Mouse (Mus musculus): ENCODE measurements around the gene Acyp1. TPM values are rescaled to one million over a fixed set of nuclear protein-coding genes. Genes with fewer than 3 reads are reported as not detected.

Gene Acyp1
- total RNA-seq, 2 experiments from 2014 or later, result 13.9 to 36.5 TPM

- ATAC-seq (replicated peaks; ENCODE audit: low FRiP score, poor library complexity, severe bottlenecking), result no peak
Measured at GRCm38 (mm10) chr12:85256074-85256751, 32.0 kb downstream of the Acyp1 start.

DNA sequence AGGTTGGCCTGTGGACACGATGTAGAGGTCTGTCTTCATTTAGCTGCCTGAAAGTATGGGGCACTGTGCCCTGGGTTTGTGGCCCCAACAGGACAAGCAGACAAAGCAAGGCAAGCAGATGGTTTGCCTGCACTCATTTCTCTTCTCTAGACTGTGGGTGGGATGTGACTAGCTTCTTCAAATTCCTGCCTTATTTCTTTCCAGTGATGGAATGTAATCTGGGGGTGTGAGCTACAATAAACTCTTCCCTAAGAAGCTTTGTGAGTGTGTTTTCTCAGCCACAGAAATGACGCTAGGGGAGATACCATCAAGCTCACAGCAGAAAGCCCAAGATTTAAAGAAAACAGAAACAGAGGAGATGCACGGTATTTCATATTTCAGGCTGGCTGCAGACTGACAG is 36.2 kb downstream of the Acyp1 start:
- no peak for ATAC-seq (replicated peaks; ENCODE audit: low FRiP score, poor library complexity, severe bottlenecking)

DNA sequence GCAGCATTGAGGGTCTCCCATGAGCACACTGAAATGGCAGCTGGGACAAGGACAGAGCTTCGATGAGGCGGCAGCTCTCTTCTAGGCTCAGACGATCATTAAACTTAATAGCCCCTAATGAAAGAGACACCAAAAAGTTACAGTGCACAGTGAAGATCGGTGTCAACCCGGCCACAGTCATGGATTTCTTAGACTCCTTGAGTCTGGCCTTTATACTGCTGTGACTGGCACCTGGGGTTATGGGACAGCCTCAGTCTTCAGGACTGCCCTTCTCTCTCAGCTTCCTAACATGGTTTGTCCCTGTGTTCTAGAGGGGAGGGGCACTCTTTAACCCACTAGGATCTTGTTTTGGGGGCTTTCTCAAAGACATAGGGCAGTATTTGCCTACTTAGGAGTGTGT is 50.7 kb downstream of the Acyp1 start:
- no peak for ATAC-seq (replicated peaks; ENCODE audit: low FRiP score, poor library complexity, severe bottlenecking)

- ATAC-seq (replicated peaks; ENCODE audit: low FRiP score, poor library complexity, severe bottlenecking), result no peak
Measured at GRCm38 (mm10) chr12:85233376-85234358, 54.6 kb downstream of the Acyp1 start.

GRCm38 (mm10) chr12:85227876-85228599 is 60.2 kb downstream of the Acyp1 start:
- ATAC-seq (replicated peaks; ENCODE audit: low FRiP score, poor library complexity, severe bottlenecking), result no peak

DNA sequence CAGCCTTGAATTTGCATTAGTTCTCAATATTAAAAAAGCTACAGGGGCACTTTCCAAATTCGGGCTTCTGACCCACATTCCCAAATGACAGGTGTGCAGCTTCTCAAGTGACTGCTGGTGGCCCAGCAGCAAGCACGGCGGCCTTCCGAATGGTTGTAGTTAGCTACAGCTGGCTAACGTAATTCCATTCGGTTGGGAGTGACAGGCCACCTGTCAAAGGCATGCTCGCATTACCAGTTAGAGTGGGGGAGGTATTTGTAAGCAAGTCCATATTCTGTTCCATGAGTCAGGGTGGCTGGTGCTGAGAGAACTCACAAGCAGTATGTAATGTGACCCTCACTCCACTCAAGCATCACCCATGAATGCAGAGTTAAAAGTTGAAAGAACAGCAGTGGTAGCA is 61.0 kb downstream of the Acyp1 start:
- no peak for ATAC-seq (replicated peaks; ENCODE audit: low FRiP score, poor library complexity, severe bottlenecking)

Other genes with a start within 250 kb of the Acyp1 start
- gene Prox2, start 177.7 kb downstream of the Acyp1 start, total RNA-seq (2015; ENCODE audit: low replicate concordance), result 7.5 and 14.1 TPM in 2 replicates
- gene Prox2, start 177.7 kb downstream of the Acyp1 start, total RNA-seq (2017; ENCODE audit: low replicate concordance), result 6.0 and 21.6 TPM in 2 replicates
- gene Dlst, start 177.6 kb downstream of the Acyp1 start, total RNA-seq (2015; ENCODE audit: low replicate concordance), result 106 and 118 TPM in 2 replicates
- gene Dlst, start 177.6 kb downstream of the Acyp1 start, total RNA-seq (2017; ENCODE audit: low replicate concordance), result 181 and 293 TPM in 2 replicates
- not detected in 2 replicates for gene Rps6kl1, start 137.2 kb downstream of the Acyp1 start, total RNA-seq (2015; ENCODE audit: low replicate concordance)
- gene Rps6kl1, start 137.2 kb downstream of the Acyp1 start, total RNA-seq (2017; ENCODE audit: low replicate concordance), result not detected in 2 replicates
- not detected in 2 replicates for gene Pgf, start 110.6 kb downstream of the Acyp1 start, total RNA-seq (2015; ENCODE audit: low replicate concordance)
- gene Pgf, start 110.6 kb downstream of the Acyp1 start, total RNA-seq (2017; ENCODE audit: low replicate concordance), result 0.39 TPM in 1 of 2 replicates, not detected in the other
- gene Eif2b2, start 69.0 kb downstream of the Acyp1 start, total RNA-seq (2015; ENCODE audit: low replicate concordance), result 10.9 and 12.3 TPM in 2 replicates
- gene Eif2b2, start 69.0 kb downstream of the Acyp1 start, total RNA-seq (2017; ENCODE audit: low replicate concordance), result 30.0 and 48.4 TPM in 2 replicates
- gene Mlh3, start 17.8 kb downstream of the Acyp1 start, total RNA-seq (2015; ENCODE audit: low replicate concordance), result 0.42 and 2.9 TPM in 2 replicates
- 0.15 and 4.0 TPM in 2 replicates for gene Mlh3, start 17.8 kb downstream of the Acyp1 start, total RNA-seq (2017; ENCODE audit: low replicate concordance)
- gene Zc2hc1c, start 153 bp upstream of the Acyp1 start, total RNA-seq (2015; ENCODE audit: low replicate concordance), result not detected in 2 replicates
- gene Zc2hc1c, start 153 bp upstream of the Acyp1 start, total RNA-seq (2017; ENCODE audit: low replicate concordance), result not detected in 2 replicates
- gene Nek9, start 50.9 kb upstream of the Acyp1 start, total RNA-seq (2015; ENCODE audit: low replicate concordance), result 9.0 and 17.2 TPM in 2 replicates
- 7.9 and 15.5 TPM in 2 replicates for gene Nek9, start 50.9 kb upstream of the Acyp1 start, total RNA-seq (2017; ENCODE audit: low replicate concordance)
- 85.9 and 101 TPM in 2 replicates for gene Tmed10, start 86.4 kb upstream of the Acyp1 start, total RNA-seq (2015; ENCODE audit: low replicate concordance)
- 65.6 and 71.7 TPM in 2 replicates for gene Tmed10, start 86.4 kb upstream of the Acyp1 start, total RNA-seq (2017; ENCODE audit: low replicate concordance)
- 25.2 and 32.7 TPM in 2 replicates for gene Fos, start 185.5 kb upstream of the Acyp1 start, total RNA-seq (2015; ENCODE audit: low replicate concordance)
- gene Fos, start 185.5 kb upstream of the Acyp1 start, total RNA-seq (2017; ENCODE audit: low replicate concordance), result 14.2 and 21.3 TPM in 2 replicates